Mouse (Mus musculus) limb, embryonic 12.5 days (tissue): ENCODE measurements around the gene Usp12. TPM values are rescaled to one million over a fixed set of nuclear protein-coding genes. Genes with fewer than 3 reads are reported as not detected.

Source experiments
- ATAC-seq: fragments of 200-750 bp; cut with Nextera tagmentation; 2 replicates; pipeline ENCODE4 v1.8.0; 2017; ENCODE audit warnings: low read depth, moderate TSS enrichment; ENCODE audit not compliant: insufficient number of reproducible peaks, insufficient read depth, low FRiP score, low TSS enrichment
- H3K27ac ChIP-seq: fragments of 300-500 bp; sonication (generic); 2 replicates; pipeline ENCODE4 v1.5.1; 2016; ENCODE audit warnings: mild to moderate bottlenecking, moderate library complexity
- H3K27me3 ChIP-seq: fragments of 300-500 bp; sonication (generic); 2 replicates; pipeline ENCODE4 v1.6.1; 2016; ENCODE audit warnings: mild to moderate bottlenecking, moderate library complexity
- H3K36me3 ChIP-seq: fragments of 300-500 bp; sonication (generic); 2 replicates; pipeline ENCODE4 v1.6.1; 2016; ENCODE audit warnings: mild to moderate bottlenecking, moderate library complexity
- H3K4me1 ChIP-seq: fragments of 300-500 bp; sonication (generic); replicated peaks from 2 replicates; pipeline ENCODE4 v1.6.1; 2016
- H3K4me2 ChIP-seq: fragments of 300-500 bp; sonication (generic); 2 replicates; pipeline ENCODE4 v1.6.1; 2016; ENCODE audit warnings: mild to moderate bottlenecking, moderate library complexity
- H3K4me3 ChIP-seq: fragments of 300-500 bp; sonication (generic); replicated peaks from 2 replicates; pipeline ENCODE4 v1.5.1; 2016; ENCODE audit warnings: mild to moderate bottlenecking
- H3K9ac ChIP-seq: fragments of 300-500 bp; sonication (generic); replicated peaks from 2 replicates; pipeline ENCODE4 v1.6.1; 2016; ENCODE audit warnings: mild to moderate bottlenecking, moderate library complexity
- H3K9me3 ChIP-seq: fragments of 300-500 bp; sonication (generic); 2 replicates; pipeline ENCODE4 v1.6.1; 2016; ENCODE audit warnings: mild to moderate bottlenecking, moderate library complexity
- WGBS: fragments of 180-500 bp; shearing (Covaris S2); methylation state at CpG from one replicate; pipeline ENCODE4 v1.1.7; 2016; 5-methylcytosine and 5-hydroxymethylcytosine counted together
- polyA plus RNA-seq: library from polyadenylated mRNA; unstranded; fragments of >200 nt; fragmentation: Nextera tagmentation; extraction: Ambion mirVana; gene quantifications from 2 replicates; pipeline ENCODE4 v1.2.1, GENCODE M21; 2016

Gene Usp12
- polyA plus RNA-seq, 1 experiment from 2014 or later: 15.2 TPM

- H3K9ac ChIP-seq: peak within 1 kb of the TSS; percentile 98
- WGBS: under 1% methylated on average over 60 of the region's 60 CpGs
- H3K27me3 ChIP-seq: no peaks in the 10 kb centered on the region
- peaks cover 13% of the 10 kb centered on the region for H3K4me1 ChIP-seq
- H3K9me3 ChIP-seq: no peaks in the 10 kb centered on the region
- H3K27ac ChIP-seq: peak within 1 kb of the TSS; percentile 83
- H3K36me3 ChIP-seq: peaks cover 38% of the 10 kb centered on the region
- peak; percentile 96 for ATAC-seq
- peak within 1 kb of the TSS; percentile 79 for H3K4me2 ChIP-seq
- peak within 1 kb of the TSS; percentile 93 for H3K4me3 ChIP-seq
These were observed 38.1 kb upstream of the Usp12 start, which contains the start of gene Rpl21 for GRCm38 (mm10) chr5:146832769-146833448. Gene Rpl21, plus strand, starts transcription at chr5:146832890.

- peak; percentile 35 for ATAC-seq
- H3K4me3 ChIP-seq: peak overlapping the region; percentile 93
- H3K36me3 ChIP-seq: peaks cover 32% of the 10 kb centered on the region
- H3K9ac ChIP-seq: peak overlapping the region; percentile 98
- no peaks in the 10 kb centered on the region for H3K9me3 ChIP-seq
- H3K27ac ChIP-seq: peak overlapping the region; percentile 83
- 52% methylated on average over 7 of the region's 7 CpGs for WGBS
- H3K4me1 ChIP-seq: peaks cover 13% of the 10 kb centered on the region
- H3K27me3 ChIP-seq: no peaks in the 10 kb centered on the region
- peak overlapping the region; percentile 79 for H3K4me2 ChIP-seq
These were observed 37.6 kb upstream of the Usp12 start for GRCm38 (mm10) chr5:146832435-146832768.

- Histone ChIP-seq H3K9me3 (no peaks in the 10 kb centered on the region), H3K36me3 (peaks cover 4% of the 10 kb centered on the region), H3K27ac (no peak overlapping the region), H3K4me1 (peaks cover 11% of the 10 kb centered on the region), H3K27me3 (no peaks in the 10 kb centered on the region), H3K4me3 (no peak overlapping the region), H3K9ac (no peak overlapping the region), H3K4me2 (no peak overlapping the region)
- ATAC-seq: no peak
- WGBS: 62% methylated on average over 8 of the region's 8 CpGs
These were observed 34.7 kb upstream of the Usp12 start for GRCm38 (mm10) chr5:146829528-146829927.

- Histone ChIP-seq H3K4me3 (no peak overlapping the region), H3K4me2 (no peak overlapping the region), H3K9me3 (no peaks in the 10 kb centered on the region), H3K27ac (no peak overlapping the region), H3K27me3 (no peaks in the 10 kb centered on the region), H3K9ac (no peak overlapping the region), H3K4me1 (peaks cover 3% of the 10 kb centered on the region; the same call in 1 of the 2 replicates), H3K36me3 (no peaks in the 10 kb centered on the region)
- ATAC-seq: no peak
- 86% methylated on average over 5 of the region's 5 CpGs for WGBS
These were observed 28.2 kb upstream of the Usp12 start for GRCm38 (mm10) chr5:146823005-146823404.

- ATAC-seq: no peak
- Histone ChIP-seq H3K4me1 (no peaks in the 10 kb centered on the region), H3K27ac (no peak overlapping the region), H3K4me2 (no peak overlapping the region), H3K36me3 (no peaks in the 10 kb centered on the region), H3K27me3 (no peaks in the 10 kb centered on the region), H3K9me3 (no peaks in the 10 kb centered on the region), H3K4me3 (no peak overlapping the region), H3K9ac (no peak overlapping the region)
- 75% methylated on average over 8 of the region's 8 CpGs for WGBS
These were observed 24.3 kb upstream of the Usp12 start for GRCm38 (mm10) chr5:146818906-146819623.

- Histone ChIP-seq H3K27me3 (no peaks in the 10 kb centered on the region), H3K4me1 (no peaks in the 10 kb centered on the region), H3K9me3 (no peaks in the 10 kb centered on the region), H3K9ac (no peak overlapping the region), H3K4me2 (no peak overlapping the region), H3K36me3 (no peaks in the 10 kb centered on the region), H3K27ac (no peak overlapping the region), H3K4me3 (no peak overlapping the region)
- no peak for ATAC-seq
- WGBS: 81% methylated on average over 8 of the region's 8 CpGs
These were observed 22.8 kb upstream of the Usp12 start for GRCm38 (mm10) chr5:146817583-146817982.

GRCm38 (mm10) chr5:146815394-146815793, 20.6 kb upstream of the Usp12 start:
- Histone ChIP-seq H3K36me3 (no peaks in the 10 kb centered on the region), H3K4me2 (no peak overlapping the region), H3K9ac (no peak overlapping the region), H3K4me3 (no peak overlapping the region), H3K27me3 (no peaks in the 10 kb centered on the region), H3K27ac (no peak overlapping the region), H3K9me3 (no peaks in the 10 kb centered on the region), H3K4me1 (no peaks in the 10 kb centered on the region)
- 87% methylated on average over 4 of the region's 4 CpGs for WGBS
- no peak for ATAC-seq

GRCm38 (mm10) chr5:146813421-146813820, 18.6 kb upstream of the Usp12 start:
- Histone ChIP-seq H3K4me3 (no peak overlapping the region), H3K27me3 (no peaks in the 10 kb centered on the region), H3K4me1 (no peaks in the 10 kb centered on the region), H3K4me2 (no peak overlapping the region), H3K9me3 (no peaks in the 10 kb centered on the region), H3K9ac (no peak overlapping the region), H3K36me3 (no peaks in the 10 kb centered on the region), H3K27ac (no peak overlapping the region)
- no peak for ATAC-seq
- 88% methylated on average over 4 of the region's 4 CpGs for WGBS

GRCm38 (mm10) chr5:146812866-146813265, 18.1 kb upstream of the Usp12 start:
- Histone ChIP-seq H3K4me1 (no peaks in the 10 kb centered on the region), H3K9me3 (no peaks in the 10 kb centered on the region), H3K36me3 (no peaks in the 10 kb centered on the region), H3K4me2 (no peak overlapping the region), H3K9ac (no peak overlapping the region), H3K27me3 (no peaks in the 10 kb centered on the region), H3K4me3 (no peak overlapping the region), H3K27ac (no peak overlapping the region)
- WGBS: 90% methylated on average over 5 of the region's 5 CpGs
- no peak for ATAC-seq

GRCm38 (mm10) chr5:146809951-146810350, 15.1 kb upstream of the Usp12 start:
- no peak overlapping the region for H3K27ac ChIP-seq
- ATAC-seq: no peak
- H3K36me3 ChIP-seq: no peaks in the 10 kb centered on the region
- no peak overlapping the region for H3K4me2 ChIP-seq
- WGBS: 69% methylated on average over 5 of the region's 5 CpGs
- no peaks in the 10 kb centered on the region for H3K9me3 ChIP-seq
- H3K27me3 ChIP-seq: no peaks in the 10 kb centered on the region
- no peak overlapping the region for H3K4me3 ChIP-seq
- no peaks in the 10 kb centered on the region for H3K4me1 ChIP-seq
- H3K9ac ChIP-seq: no peak overlapping the region

GRCm38 (mm10) chr5:146806004-146806430, 11.2 kb upstream of the Usp12 start:
- Histone ChIP-seq H3K4me3 (no peak overlapping the region), H3K27ac (no peak overlapping the region), H3K4me2 (no peak overlapping the region), H3K9ac (no peak overlapping the region), H3K9me3 (peaks cover 8% of the 10 kb centered on the region; the same call in 1 of the 2 replicates), H3K4me1 (no peaks in the 10 kb centered on the region), H3K36me3 (no peaks in the 10 kb centered on the region), H3K27me3 (no peaks in the 10 kb centered on the region)
- no peak for ATAC-seq
- WGBS: 78% methylated on average over 8 of the region's 8 CpGs
